Mouse (Mus musculus): ENCODE measurements around the gene Vps4b. TPM values are rescaled to one million over a fixed set of nuclear protein-coding genes. Genes with fewer than 3 reads are reported as not detected.
"Not testable (repeated sequence)": the region's sequence is repeated elsewhere in the genome, so short reads cannot be mapped to it uniquely, and the experiment has no call there.

Vps4b gene
- total and polyA plus RNA-seq, 3 experiments, result 23.3 to 102 (median 88.0) TPM

DNA sequence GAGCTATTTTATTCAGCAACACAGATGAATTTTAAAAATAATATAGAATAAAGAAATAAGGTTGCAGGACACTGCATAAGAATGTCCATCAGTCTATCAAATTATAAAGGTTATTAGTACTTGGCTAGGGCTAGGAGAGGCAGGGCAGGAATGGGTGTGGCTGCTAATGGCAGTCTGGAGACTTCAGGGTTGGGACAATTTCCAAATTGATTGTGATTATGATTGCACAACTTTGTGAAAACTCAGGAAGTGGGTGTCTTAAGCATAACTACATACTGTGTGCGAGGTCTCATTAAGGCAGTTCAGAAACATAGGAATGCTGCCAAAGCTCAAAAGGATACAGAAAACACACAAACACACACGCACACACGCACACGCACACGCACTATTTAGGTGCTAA lies 44.5 kb downstream of the Vps4b start:
- no peak for DNase-seq

DNA sequence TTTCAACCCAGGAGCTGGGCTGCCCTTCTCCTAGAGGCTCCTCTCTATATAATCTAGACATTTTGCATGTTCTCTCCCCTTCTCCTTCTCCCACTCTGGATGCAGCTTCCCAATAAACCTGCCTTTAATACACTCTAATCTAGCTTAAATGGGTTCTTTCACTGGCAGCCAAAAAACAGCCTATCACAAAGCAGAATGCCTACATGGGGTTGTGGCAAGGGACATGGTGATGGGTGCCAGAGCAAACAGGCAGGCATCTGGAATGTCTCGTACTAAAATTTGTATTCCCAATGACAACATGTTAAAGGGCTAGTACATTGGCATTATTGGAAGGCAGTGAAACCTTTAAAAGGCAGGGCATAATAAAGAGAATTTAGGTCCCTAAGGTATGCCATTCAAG lies 45.9 kb downstream of the Vps4b start:
- no peak for DNase-seq

DNA sequence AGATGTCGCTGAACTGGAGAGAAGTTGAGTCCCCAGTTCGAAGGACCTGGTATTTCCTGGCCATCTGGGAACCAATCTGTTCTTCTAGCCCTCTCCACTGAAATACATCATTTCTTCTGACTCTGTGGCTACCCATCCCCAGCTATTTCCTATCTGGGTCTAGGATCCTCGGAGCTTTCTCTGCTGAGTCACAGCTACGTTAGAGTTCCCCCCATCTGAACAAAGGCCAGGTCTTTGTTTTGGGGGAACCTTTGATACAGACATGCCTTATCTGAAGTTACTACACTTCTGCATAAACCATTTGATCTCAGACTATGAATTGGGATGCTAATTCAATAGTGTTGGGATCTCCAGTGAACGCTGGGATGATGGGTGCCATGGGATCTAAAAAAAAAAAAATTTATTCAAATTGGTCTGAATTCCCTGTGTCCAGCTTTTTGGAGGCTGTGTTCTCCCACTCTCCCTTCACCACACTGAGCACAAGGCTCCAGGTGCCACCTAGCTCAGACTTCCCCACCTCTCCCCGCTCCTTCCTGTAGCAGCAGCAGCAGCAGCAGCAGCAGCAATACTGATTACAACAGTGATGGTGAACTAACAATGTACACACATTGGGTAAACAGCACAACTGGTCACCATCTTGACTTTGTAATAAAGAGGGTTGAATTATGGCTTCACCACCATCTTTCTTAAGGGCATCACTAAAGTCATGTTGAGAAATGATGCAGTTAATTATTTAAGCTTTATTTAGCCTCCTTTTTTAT lies 47.8 kb downstream of the Vps4b start:
- DNase-seq, result no peak

DNA sequence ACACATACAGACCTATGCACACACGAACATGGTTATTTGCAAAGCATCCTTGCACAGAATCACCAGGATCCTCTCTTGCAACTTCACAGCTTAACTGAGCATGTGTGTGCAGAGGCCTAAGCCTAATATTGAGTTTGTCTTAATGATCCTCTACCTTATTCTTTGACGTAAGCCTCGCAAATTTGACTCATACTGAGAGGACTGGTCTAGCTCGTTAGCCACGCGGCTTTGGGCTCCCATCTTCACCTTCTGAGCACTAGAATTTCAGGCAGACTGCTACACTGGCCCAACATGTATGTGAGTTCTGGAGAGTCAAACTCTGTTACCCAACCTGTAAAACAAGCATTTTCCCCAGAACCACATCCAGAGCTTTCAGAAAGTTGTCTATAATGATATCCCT lies 53.5 kb downstream of the Vps4b start:
- DNase-seq, result no peak

DNA sequence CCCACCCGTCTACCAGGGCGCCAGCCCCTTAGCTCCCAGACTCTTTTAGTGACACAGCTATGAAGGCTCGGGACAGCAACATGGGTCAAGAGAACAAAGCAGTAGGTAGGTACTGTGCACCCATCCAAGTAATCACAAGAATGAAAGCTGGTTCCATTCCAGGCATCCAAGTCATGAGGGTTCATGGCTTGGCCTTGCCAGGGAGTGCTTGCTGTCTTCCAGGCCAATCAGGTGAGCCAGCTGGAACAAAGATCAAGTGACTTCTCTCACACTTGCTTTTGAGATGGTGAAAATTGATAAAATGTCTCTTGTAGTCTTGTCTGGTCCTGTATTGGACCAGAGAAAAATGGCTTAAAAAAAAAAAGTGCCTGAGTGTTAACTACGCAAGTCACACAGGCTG lies 55.8 kb downstream of the Vps4b start:
- no peak for DNase-seq

DNA sequence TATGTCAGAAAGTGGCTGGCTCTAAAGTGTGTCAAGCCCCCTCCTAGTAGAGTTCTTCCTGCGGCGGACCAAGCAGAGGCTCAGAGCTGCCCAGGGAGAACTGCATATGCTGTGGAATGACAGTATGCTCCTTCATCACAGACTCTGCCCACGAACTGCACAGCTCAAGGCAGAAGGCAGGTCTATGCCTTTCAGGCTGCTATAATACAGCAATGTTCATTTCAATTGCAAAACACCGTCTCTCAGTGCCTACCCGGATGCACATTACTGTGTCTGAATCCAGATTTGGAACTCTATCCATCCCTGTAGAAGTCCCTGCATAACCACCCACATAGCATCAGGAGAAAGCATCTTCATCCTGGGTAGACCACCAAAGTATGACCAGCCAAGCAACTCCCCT lies 56.7 kb downstream of the Vps4b start:
- DNase-seq, result no peak

DNA sequence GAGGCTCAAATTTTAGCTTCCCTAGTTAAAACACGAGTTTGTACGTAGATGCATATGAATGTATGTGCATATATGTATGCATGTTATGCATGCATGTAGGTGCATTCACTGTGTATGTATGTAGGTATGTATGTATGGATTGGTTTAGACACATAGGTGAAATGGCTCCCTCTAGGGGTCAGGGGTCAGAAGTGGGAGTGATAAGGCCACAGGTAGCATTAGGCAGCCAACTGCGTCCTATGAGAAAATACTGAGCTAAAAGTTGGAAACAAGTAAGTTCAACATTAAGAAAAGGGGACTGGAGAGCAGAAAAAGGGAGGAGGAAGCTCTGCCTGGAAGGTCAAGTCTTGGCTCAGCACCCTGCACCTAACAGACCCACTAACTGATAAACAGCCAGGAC lies 58.4 kb downstream of the Vps4b start:
- no peak for DNase-seq

DNA sequence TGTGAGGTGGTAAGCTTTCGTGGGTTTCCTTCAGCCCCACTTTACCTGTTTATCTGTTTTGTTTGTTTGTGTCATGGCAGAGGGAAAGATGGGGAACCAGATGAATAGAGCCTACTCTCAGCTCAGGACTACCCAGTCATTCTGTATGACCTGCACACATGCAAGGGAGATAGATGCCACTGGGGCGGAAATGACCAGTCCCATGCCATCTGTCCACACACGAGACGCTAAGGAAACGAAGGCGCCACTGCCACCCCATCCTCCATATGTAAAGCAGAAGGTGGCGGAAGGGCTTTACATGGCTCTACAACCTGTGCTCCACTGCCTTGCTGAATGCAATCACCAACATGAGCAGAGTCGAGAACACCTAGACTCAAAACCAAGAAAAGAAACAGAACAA lies 60.3 kb downstream of the Vps4b start:
- DNase-seq, result no peak

DNA sequence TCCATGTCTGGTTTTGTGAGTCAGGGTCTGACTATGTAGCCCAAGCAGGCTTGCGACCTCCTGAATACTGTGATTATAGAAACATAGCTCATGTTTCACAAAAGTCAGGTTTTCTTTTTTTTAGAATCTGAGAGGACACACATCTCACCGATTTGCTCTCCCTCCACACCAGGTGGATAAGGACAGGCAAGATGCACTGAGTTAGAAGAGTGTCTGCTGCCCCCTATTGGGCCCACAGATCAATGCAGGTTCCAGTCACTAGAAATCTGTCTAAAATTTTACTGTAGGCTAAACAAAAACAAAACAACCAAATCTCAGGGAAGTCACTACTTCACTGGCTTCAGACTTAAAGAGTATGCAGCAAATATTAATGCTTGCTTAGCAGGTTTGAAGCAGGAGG lies 60.9 kb downstream of the Vps4b start:
- DNase-seq, result no peak

DNA sequence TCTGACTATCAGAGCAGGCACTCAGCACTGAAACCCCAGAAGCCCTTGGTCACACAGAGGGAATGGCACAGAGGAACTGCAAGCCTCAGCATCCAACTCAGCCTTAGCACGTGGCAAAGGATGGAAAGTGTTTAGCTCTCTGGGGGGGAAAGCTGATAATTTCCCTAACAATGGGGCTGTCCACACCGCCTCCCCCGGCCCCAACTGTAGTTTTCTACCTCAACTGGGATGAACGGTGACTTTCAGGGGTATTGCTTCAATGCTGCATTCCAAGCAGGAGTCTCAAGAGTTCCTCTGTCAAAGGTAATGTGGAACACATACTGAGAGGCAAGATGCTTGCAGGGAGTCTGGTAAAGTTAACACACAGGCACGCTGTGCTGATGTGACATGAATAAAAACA lies 74.5 kb downstream of the Vps4b start:
- DNase-seq, result no peak

DNA sequence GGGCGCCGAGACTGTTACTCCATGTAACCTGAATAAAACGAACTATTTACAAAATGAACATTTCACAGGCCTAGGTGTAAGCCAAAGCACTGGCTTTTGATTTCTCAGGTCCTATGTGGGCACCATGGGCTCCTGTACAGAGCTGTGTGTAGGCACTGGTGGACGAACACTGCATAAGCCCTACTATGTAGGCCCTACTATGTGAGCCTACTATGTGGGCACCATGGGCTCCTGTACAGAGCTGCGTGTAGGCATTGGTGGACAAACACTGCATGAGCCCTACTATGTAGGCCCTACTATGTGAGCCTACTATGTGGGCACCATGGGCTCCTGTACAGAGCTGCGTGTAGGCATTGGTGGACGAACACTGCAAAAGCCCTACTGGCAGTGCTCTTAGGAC lies 78.8 kb downstream of the Vps4b start:
- DNase-seq, result not testable (repeated sequence)

DNA sequence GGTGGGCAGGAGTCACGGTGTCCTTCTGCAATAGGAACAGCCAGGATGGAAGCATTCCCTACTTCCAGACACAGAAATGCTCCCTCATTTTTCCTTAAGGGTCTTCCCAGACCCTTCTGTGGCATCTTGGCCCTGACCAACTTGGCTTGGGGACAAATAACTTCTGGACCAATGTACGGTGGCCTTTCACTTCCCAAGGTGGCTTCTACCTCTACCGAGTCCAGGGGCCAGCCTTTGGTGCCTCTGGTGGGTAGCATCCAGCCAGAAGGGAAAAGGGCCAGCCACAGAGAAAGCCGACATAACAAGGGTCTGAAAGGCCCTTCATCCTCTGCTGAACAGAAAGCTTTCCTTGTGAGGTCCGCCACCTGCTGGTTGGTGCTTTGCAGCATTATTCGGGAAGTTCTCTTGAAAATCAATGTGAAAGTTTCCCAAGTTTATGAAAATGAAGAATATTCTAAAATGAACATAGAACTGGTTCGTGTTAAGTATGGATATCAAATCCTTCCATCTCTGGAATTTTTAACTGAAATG lies 79.4 kb downstream of the Vps4b start:
- peak; percentile 67 for DNase-seq

DNA sequence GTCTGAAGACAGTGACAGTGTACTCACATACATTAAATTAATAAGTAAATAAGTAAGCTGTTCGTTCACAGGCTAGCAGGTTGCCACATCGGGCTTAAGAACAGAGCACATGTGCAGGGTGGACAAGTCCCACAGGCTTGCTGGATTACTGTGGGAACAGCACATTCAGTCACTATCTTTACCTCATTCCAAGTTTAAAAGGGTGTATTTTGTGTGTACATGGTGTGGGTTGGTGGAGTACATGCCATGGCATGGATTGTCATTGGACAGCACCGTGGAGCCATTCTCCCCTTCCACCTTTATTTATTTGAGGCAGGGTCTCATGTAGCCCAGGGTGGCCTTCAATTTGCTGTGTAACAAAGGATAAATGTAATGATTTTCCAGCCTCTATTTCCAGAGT lies 80.4 kb downstream of the Vps4b start:
- no peak for DNase-seq

DNA sequence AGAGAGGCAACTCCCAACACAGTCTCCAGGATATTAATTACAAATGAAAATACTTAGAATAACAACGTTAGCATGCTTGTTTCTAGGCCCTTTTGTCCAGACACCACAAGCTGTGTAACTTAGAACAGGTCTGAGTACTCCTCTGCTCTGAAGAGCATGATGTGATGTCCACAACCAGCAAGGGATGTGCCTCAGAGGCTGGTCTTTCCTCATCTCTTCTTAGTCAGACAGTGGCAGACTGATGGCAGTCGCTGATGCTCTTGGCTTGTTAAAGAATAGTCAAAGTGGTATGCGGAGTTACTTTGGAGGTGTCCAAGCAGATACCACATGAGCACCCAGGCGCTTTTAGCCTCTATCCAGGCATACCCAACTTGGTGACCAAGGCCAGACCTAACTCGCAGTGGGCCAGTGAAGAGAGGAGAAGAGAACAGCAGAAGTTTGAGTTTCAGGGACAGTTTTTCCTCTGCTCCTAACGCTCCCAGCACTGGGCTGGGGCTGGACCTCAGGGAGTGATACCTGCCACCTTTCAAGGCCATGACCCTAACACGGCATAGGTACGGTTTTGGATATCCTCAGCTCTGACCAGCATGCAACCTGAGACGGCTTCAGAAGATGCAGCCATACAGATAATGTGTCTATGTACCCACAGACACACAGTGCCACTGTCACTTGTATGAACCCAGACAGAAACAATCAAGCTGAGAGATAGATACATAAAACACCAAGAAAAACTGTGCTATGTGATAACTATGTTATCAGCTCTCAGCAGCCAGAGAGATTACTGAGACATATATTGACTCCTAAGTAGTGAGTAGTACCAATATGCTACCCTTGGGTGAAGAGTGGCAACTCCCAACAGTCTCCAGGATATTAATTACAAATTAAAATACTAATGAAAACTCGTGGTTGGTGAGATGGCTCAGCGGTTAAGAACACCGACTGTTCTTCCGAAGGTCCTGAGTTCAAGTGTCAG lies 81.1 kb downstream of the Vps4b start:
- DNase-seq, result no peak

DNA sequence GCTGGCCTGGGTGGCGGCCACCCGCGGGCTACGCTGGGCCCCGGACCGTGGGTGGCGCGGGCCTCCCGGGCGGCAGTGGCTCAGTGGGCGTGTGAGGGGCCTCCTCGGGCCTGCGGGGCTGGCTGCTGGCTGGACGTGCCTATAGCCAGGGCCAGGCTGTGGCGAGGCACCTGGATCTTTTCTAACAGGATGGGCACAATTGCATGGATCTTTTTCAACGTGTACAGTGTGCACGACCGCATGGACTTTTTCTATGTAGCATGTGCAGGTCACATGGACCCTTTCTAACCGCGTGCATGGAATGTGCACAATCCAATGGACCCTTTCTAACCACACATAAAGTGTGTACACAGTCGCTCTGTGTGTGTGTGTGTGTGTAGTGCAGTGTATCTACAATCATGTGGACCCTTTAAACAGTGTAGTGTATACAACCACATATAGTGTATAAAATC lies 82.0 kb downstream of the Vps4b start:
- DNase-seq, result no peak

Other genes with a start within 250 kb of the Vps4b start
- gene Bcl2, start 82.5 kb downstream of the Vps4b start, total RNA-seq (2021), result 1 to 10 TPM; 3.7 to 6.4 TPM
- gene Bcl2, start 82.5 kb downstream of the Vps4b start, polyA plus RNA-seq (2012; rRNA removed), result 1.2 and 1.7 TPM in 2 replicates
- 10 to 100 TPM; 43.5 to 46.9 TPM for gene Kdsr, start 37.0 kb downstream of the Vps4b start, total RNA-seq (2021)
- 30.7 and 55.7 TPM in 2 replicates for gene Kdsr, start 37.0 kb downstream of the Vps4b start, polyA plus RNA-seq (2012; rRNA removed)
- not detected for gene Serpinb5, start 64.4 kb upstream of the Vps4b start, total RNA-seq (2021)
- gene Serpinb5, start 64.4 kb upstream of the Vps4b start, polyA plus RNA-seq (2012; rRNA removed), result not detected in 2 replicates
- not detected for gene Serpinb12, start 137.7 kb upstream of the Vps4b start, total RNA-seq (2021)
- not detected in 2 replicates for gene Serpinb12, start 137.7 kb upstream of the Vps4b start, polyA plus RNA-seq (2012; rRNA removed)
- not detected for gene Serpinb13, start 184.3 kb upstream of the Vps4b start, total RNA-seq (2021)
- not detected in 2 replicates for gene Serpinb13, start 184.3 kb upstream of the Vps4b start, polyA plus RNA-seq (2012; rRNA removed)

Measured in adrenal gland, adult 2 months (tissue).